Mouse (Mus musculus): ENCODE measurements around the gene Ace2.

The Ace2 gene

GRCm38 (mm10) chrX:164139032-164139431 is at the start of gene Ace2:
Gene Ace2, plus strand, starts transcription at chrX:164139332.
- no peak for DNase-seq (ENCODE audit: low spot score in 2 of 2)

- no peak for DNase-seq (ENCODE audit: low spot score in 2 of 2)
These were observed 49.2 kb upstream of the Ace2 start for GRCm38 (mm10) chrX:164089916-164090315.

GRCm38 (mm10) chrX:164092300-164093169 is 46.6 kb upstream of the Ace2 start:
- no peak for DNase-seq (ENCODE audit: low spot score in 2 of 2)

DNA sequence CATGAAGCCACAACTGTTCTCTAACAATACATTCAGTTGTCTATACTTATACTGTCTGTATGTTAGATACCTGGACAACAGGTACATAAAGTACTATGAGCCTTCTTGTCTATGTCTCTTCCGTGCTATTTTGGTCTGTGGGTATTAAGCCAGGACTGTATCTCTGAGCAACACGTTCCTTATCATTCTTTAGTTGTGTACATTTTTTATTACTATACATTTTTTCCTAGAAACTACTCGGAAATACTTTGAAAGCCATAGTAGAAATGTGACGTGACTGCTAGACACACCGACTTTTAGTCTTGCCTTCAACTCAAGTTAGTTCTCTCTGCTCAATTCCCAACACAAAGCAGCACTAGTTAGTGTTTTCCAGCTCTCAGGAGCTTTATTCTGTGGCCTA is 45.7 kb upstream of the Ace2 start:
- DNase-seq (ENCODE audit: low spot score in 2 of 2): no peak

- DNase-seq (ENCODE audit: low spot score in 2 of 2): no peak
These were observed 43.3 kb upstream of the Ace2 start for GRCm38 (mm10) chrX:164095838-164096237.

DNA sequence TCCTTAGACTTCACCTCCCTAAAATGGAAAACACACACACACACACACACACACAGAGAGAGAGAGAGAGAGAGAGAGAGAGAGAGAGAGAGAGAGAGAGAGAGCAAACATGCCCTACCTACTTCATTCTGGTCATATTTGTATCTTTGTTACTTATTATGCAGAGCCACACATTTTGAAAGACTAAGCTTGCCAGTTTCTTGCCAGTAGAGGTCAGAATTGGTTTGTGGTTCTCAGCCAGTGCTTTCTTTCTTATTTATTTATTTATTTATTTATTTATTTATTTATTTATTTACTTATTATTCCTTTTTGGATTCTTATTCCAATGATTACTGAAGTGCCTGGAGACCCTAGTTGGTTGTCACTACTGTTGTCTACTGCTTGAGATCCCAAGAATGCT is 37.6 kb upstream of the Ace2 start:
- DNase-seq (ENCODE audit: low spot score in 2 of 2): no peak

GRCm38 (mm10) chrX:164102198-164102597 is 36.9 kb upstream of the Ace2 start:
- no peak for DNase-seq (ENCODE audit: low spot score in 2 of 2)

GRCm38 (mm10) chrX:164102656-164103055 is 36.5 kb upstream of the Ace2 start:
- no peak for DNase-seq (ENCODE audit: low spot score in 2 of 2)

GRCm38 (mm10) chrX:164111146-164111545 is 28.0 kb upstream of the Ace2 start:
- DNase-seq (ENCODE audit: low spot score in 2 of 2): no peak

DNA sequence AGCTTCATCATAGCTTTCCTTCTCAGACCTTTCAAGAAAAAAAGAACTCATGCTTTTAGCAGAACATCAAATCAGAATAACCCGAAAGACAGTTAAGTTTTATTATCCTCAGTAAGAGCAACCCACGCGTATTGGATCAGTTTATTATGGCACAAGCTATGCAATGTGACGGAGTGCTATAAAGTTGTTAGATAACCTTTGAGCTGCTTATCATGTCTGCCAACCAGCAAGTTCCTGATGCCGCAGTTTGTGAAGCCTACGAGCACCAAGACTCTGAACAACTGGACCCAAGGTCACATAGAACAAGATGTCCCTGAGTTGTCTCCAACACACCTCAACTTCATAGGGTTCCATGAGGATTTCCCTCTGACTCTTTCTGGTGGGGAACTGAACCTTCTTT is 25.4 kb upstream of the Ace2 start:
- no peak for DNase-seq (ENCODE audit: low spot score in 2 of 2)

- no peak for DNase-seq (ENCODE audit: low spot score in 2 of 2)
These were observed 15.2 kb upstream of the Ace2 start for GRCm38 (mm10) chrX:164123942-164124341.

DNA sequence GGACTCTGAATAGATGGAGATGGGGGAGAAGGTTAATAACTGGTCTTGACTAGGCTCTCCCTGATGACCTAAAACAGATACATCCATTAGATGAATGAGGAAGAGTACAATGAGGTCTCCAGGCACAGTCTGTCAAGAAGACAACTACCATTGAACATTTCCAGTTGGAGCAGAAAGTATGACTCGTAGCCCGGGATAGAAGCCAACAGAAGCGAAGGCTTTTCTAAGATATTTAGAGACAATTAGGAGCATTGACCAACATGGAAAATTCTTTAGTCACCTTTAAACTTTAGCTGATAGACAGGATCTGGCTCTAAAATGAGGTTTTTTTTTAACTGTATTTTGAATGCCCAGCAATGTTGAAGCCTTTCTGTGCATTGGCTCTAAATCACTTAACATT is 5.6 kb upstream of the Ace2 start:
- DNase-seq (ENCODE audit: low spot score in 2 of 2): no peak

- no peak for DNase-seq (ENCODE audit: low spot score in 2 of 2)
These were observed 3.8 kb upstream of the Ace2 start for GRCm38 (mm10) chrX:164135304-164135818.

DNA sequence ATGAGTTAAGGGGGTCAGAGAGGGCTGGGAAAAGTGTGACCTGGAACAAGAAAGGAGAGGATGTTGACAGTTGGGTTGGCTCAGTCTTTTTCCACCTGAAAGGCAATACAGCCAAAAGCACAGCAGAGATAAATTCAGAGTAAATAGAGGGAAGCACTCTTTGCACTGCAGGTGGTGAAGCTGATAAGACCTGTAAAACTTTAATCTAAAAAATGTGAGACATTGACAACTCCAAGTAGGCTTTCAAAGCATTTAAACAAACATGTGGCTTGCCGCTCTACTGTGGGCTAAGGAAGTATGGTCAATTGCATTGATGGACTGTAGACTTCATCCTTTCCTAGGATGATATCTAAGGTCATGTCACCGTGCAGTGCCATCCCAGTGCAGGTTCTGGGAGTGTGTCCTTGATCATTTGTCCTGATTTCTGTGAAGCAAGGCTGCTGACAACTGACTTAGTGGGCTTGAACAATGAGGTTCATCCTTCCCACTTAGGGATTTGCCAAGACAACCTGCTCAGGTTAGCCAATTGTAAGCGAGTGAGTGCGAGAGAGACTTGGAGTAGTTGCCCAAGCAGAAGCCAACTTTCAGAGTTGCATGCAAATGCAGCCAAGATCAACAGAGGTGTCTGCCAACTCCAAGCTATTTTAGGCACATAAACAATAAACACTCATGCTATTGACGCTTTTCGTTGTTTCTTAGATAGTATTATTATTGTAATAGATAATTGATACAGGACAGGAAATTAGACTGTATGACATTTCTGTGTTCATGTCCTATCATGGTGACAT is 6.5 kb downstream of the Ace2 start:
- DNase-seq (ENCODE audit: low spot score in 2 of 2): no peak

DNA sequence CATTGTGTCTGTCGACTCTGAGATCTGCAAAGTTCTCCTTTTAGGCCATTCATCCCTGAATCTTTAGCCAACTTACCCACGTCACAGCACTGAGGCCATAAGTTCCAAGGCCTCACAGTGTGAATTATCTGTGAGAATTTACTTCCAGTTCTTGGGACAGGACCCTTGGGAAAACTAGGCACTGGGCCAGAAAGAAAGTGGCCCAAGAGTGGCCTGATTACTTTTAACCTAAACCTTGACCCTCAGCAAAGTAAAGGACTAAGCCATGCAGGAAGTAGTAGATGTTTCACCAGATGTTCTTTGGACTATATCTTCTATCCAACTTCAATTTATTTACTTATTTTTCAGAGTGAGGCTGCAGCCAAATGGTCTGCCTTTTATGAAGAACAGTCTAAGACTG is 13.6 kb downstream of the Ace2 start:
- no peak for DNase-seq (ENCODE audit: low spot score in 2 of 2)

- no peak for DNase-seq (ENCODE audit: low spot score in 2 of 2)
These were observed 14.5 kb downstream of the Ace2 start for GRCm38 (mm10) chrX:164153606-164154005.

GRCm38 (mm10) chrX:164154594-164154993 is 15.5 kb downstream of the Ace2 start:
- no peak for DNase-seq (ENCODE audit: low spot score in 2 of 2)

GRCm38 (mm10) chrX:164164681-164165080 is 25.5 kb downstream of the Ace2 start:
- DNase-seq (ENCODE audit: low spot score in 2 of 2): no peak

DNA sequence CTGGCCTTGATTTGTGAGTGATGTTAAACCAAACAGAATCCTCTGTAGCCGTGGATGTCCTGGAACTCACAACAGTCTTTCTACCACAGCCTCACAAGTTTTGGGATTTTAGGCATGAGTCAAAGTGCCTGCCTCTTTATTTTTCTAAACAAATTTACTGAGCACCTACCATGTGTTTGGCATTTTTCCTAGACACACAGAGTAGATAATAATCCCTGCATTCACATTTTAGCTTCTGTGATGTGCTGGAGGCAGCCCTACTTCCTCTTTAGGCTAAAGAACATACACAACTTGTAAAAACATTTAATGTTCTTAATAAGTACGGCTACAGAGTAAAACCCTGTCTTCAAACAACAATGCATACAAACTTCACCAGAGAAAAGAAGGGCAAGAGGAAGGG is 31.9 kb downstream of the Ace2 start:
- no peak for DNase-seq (ENCODE audit: low spot score in 2 of 2)

- DNase-seq (ENCODE audit: low spot score in 2 of 2): no peak
These were observed 34.7 kb downstream of the Ace2 start for GRCm38 (mm10) chrX:164173880-164174279.

- no peak for DNase-seq (ENCODE audit: low spot score in 2 of 2)
These were observed 36.2 kb downstream of the Ace2 start for GRCm38 (mm10) chrX:164175311-164175710.

DNA sequence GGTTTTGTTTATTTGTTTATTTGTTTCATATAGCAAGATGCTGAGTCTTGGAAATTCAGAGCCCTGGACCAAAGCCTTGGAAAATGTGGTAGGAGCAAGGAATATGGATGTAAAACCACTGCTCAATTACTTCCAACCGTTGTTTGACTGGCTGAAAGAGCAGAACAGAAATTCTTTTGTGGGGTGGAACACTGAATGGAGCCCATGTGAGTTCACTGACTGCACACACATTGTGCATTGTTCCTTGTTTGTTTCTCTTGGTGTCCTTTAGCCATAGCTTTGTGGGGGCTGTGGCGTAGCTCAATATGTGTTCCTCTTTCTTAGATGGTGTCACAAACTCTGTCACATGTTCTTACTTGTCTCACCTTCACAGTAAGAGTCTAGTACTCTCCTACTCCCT is 36.6 kb downstream of the Ace2 start:
- no peak for DNase-seq (ENCODE audit: low spot score in 2 of 2)

GRCm38 (mm10) chrX:164178856-164179255 is 39.7 kb downstream of the Ace2 start:
- DNase-seq (ENCODE audit: low spot score in 2 of 2): no peak

Measured in left cerebral cortex, adult 9 months (tissue).